In the genomic region with DNA sequence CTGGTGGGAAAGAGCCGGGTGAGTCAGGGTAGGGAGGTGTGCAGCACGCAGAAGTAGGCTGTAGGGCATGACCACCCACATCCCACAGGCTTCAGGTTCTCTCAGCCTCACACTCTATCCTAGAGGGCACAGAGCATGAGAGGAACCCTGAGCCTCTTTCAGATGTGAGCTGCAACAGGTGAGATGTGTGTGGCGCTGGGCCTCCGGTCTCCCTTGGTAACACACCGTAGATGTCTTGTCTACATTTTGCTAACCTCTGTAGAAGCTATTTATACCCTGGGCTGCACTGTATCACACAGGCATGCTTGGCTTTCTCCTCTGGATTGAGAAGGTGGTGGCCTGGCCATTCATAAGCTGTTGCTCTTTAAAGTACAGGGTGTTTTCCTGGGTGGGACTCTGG, we compare ENCODE assay signal across 26 mouse cellular contexts. TPM values are rescaled to one million over a fixed set of nuclear protein-coding genes. Genes with fewer than 3 reads are reported as not detected.
DNase-seq lines count a peak whose midpoint lies in the region; ATAC-seq and TF ChIP-seq lines count a peak whose summit lies in the region.
"Had no signal": no experiment of that assay in that cellular context is flagged by ENCODE, and none has a peak within 500 bp of the region (broad histone marks: within the 10 kb centered on the region; RNA-seq: fewer than 3 reads in every experiment).

No protein-coding gene starts in this region.

- TF ChIP-seq CTCF in gastrocnemius, adult 2 months (IDR thresholded peaks at IDR 0.05) = no peak

- H3K9ac ChIP-seq in heart, embryonic 14.5 days (ENCODE audit: low read length) = peak overlapping the region; percentile 34
- H3K9ac ChIP-seq in forebrain, embryonic 14.5 days (ENCODE audit: low read length) = no peak overlapping the region
- H3K9ac ChIP-seq: forebrain, embryonic 15.5 days; hindbrain, embryonic 13.5 days; liver, embryonic 15.5 days had no signal

- H3K27ac ChIP-seq in gastrocnemius, adult 2 months = peak overlapping the region; percentile 98
- H3K27ac ChIP-seq in heart, embryonic 14.5 days (replicated peaks in 1 of 2; ENCODE audit: control insufficient read depth in 1 of 2, insufficient read depth in 1 of 2, low read depth in 2 of 2, low read length in 2 of 2) = peak overlapping the region; percentile 92 to 96
- no peak overlapping the region for H3K27ac ChIP-seq in forebrain, embryonic 14.5 days (ENCODE audit: low read depth, low read length)
- H3K27ac ChIP-seq: forebrain, embryonic 15.5 days; liver, embryonic 15.5 days; stomach, postnatal 0 days had no signal

- intact Hi-C loops in gastrocnemius, adult 2 months (cut with DNase I) = loop anchor here (2.0 kb wide), 1 partner anchor 20 kb away; no protein-coding TSS in a partner anchor
- intact Hi-C loops in heart, postnatal 25 days (cut with DNase I) = loop anchor here (5.0 kb wide), 1 partner anchor 54 kb away; no protein-coding TSS in a partner anchor
- intact Hi-C loops in heart, postnatal 10 days (cut with DNase I) = loop anchor here (10.0 kb wide), 1 partner anchor 56 kb away; the partner anchor contains the start of genes Cript and Pigf

- peak; percentile 57 for DNase-seq in gastrocnemius, adult 2 months
- DNase-seq in gastrocnemius, postnatal 25 days = no peak
- DNase-seq in heart, postnatal 25 days (ENCODE audit: low spot score) = no peak
- DNase-seq in B cell, adult 2 months = peak; percentile 44
- DNase-seq in heart, postnatal 10 days = peak; percentile 41 to 45
- no peak for DNase-seq in forebrain, embryonic 14.5 days (ENCODE audit: low spot score)
- DNase-seq: adrenal gland, adult 2 months; cerebellum, adult 8-10 months; gastrocnemius, postnatal 36 days; kidney, adult 9 months; kidney, postnatal 25 days; midbrain, embryonic 14.5 days; right cerebral cortex, postnatal 14 days had no signal

- H3K4me2 ChIP-seq in heart, embryonic 14.5 days (ENCODE audit: low read length) = peak overlapping the region; percentile 55
- no peak overlapping the region for H3K4me2 ChIP-seq in forebrain, embryonic 14.5 days (ENCODE audit: low read length)
- H3K4me2 ChIP-seq: forebrain, embryonic 15.5 days; hindbrain, embryonic 13.5 days; liver, embryonic 15.5 days had no signal

- no peaks in the 10 kb centered on the region for H3K27me3 ChIP-seq in heart, embryonic 14.5 days (ENCODE audit: control insufficient read depth, insufficient read depth, low read length)
- H3K27me3 ChIP-seq in forebrain, embryonic 14.5 days (replicated peaks; ENCODE audit: control insufficient read depth, insufficient read depth, low read length) = no peaks in the 10 kb centered on the region
- H3K27me3 ChIP-seq: forebrain, embryonic 15.5 days; hindbrain, embryonic 13.5 days had no signal

- peaks cover 59% of the 10 kb centered on the region for H3K36me3 ChIP-seq in heart, embryonic 14.5 days (ENCODE audit: control insufficient read depth, insufficient read depth, low read length)
- 0 out of 2 replicates have a peak, but pooled peaks cover 5% of the 10 kb centered on the region for H3K36me3 ChIP-seq in forebrain, embryonic 14.5 days (ENCODE audit: control insufficient read depth, insufficient read depth, low read length)
- H3K36me3 ChIP-seq: forebrain, embryonic 15.5 days; liver, embryonic 15.5 days had no signal

- H3K4me3 ChIP-seq in gastrocnemius, adult 2 months = peak overlapping the region; percentile 34
- peak overlapping the region; percentile 0 to 10; a peak in 1 of 4 replicates for H3K4me3 ChIP-seq in heart, embryonic 14.5 days (ENCODE audit: control insufficient read depth in 1 of 2, insufficient read depth in 1 of 2, low read depth in 1 of 2, low read length in 2 of 2)
- H3K4me3 ChIP-seq in forebrain, embryonic 14.5 days (ENCODE audit: low read depth, low read length) = no peak overlapping the region
- H3K4me3 ChIP-seq: forebrain, embryonic 15.5 days; hindbrain, embryonic 13.5 days; liver, embryonic 15.5 days had no signal

- peaks cover 31 to 50% of the 10 kb centered on the region in 2 experiments for H3K4me1 ChIP-seq in heart, embryonic 14.5 days (ENCODE audit: control insufficient read depth in 2 of 2, insufficient read depth in 2 of 2, low read length in 2 of 2)
- H3K4me1 ChIP-seq in forebrain, embryonic 14.5 days (ENCODE audit: control insufficient read depth, insufficient read depth, low read length) = peaks cover 9% of the 10 kb centered on the region; the same call in 1 of the 2 replicates

- WGBS in heart, embryonic 14.5 days = 60% methylated on average over 5 of the region's 5 CpGs
- WGBS in forebrain, embryonic 14.5 days = 90% methylated on average over 5 of the region's 5 CpGs

- no peaks in the 10 kb centered on the region for H3K9me3 ChIP-seq in heart, embryonic 14.5 days (ENCODE audit: control insufficient read depth, low read length)
- H3K9me3 ChIP-seq in forebrain, embryonic 14.5 days (replicated peaks; ENCODE audit: control insufficient read depth, low read length) = no peaks in the 10 kb centered on the region
- H3K9me3 ChIP-seq: forebrain, embryonic 15.5 days; hindbrain, embryonic 13.5 days; liver, embryonic 15.5 days had no signal

- ATAC-seq in heart, embryonic 14.5 days (ENCODE audit: insufficient number of reproducible peaks, insufficient read depth, low FRiP score, low read depth) = no peak; the same call in 1 of the 2 replicates
- ATAC-seq in erythroblast, adult 5-6 weeks (replicated peaks; ENCODE audit: low FRiP score, poor library complexity, severe bottlenecking) = no peak
- no peak for ATAC-seq in forebrain, embryonic 14.5 days
- ATAC-seq: forebrain, embryonic 15.5 days; lung, postnatal 0 days had no signal

RNA-seq across cellular contexts. Expression of gene Rhoq, which starts 5.7 kb away (rescaled TPM):
- 100 to 1,000 TPM; 168 to 172 TPM for total RNA-seq in gastrocnemius, adult 2 months (2021)
- total RNA-seq in gastrocnemius, postnatal 25 days (2021) = 100 to 1,000 TPM; 197 to 201 TPM
- 28.0 and 33.5 TPM in 2 replicates for polyA plus RNA-seq in heart, embryonic 14.5 days (2014; fragmentation: Nextera tagmentation; extraction: Ambion mirVana)
- total RNA-seq in heart, postnatal 25 days (2021) = 100 to 1,000 TPM; 140 to 159 TPM
- 100 to 1,000 TPM; 168 to 176 TPM for total RNA-seq in heart, postnatal 10 days (2021)
- 1.7 and 2.5 TPM in 2 replicates for total RNA-seq in erythroblast, adult 5-6 weeks (2015; ENCODE audit: low replicate concordance)
- 2.5 and 7.2 TPM in 2 replicates for total RNA-seq in erythroblast, adult 5-6 weeks (2017; ENCODE audit: low replicate concordance)
- 5.2 and 6.2 TPM in 2 replicates for polyA plus RNA-seq in forebrain, embryonic 14.5 days (2014; fragmentation: Nextera tagmentation; extraction: Ambion mirVana)

RNA-seq across cellular contexts. Expression of gene Atp6v1e2, which starts 20.9 kb away (rescaled TPM):
- not detected for total RNA-seq in gastrocnemius, adult 2 months (2021)
- total RNA-seq in gastrocnemius, postnatal 25 days (2021) = not detected
- polyA plus RNA-seq in heart, embryonic 14.5 days (2014; fragmentation: Nextera tagmentation; extraction: Ambion mirVana) = not detected in 2 replicates
- not detected for total RNA-seq in heart, postnatal 25 days (2021)
- total RNA-seq in heart, postnatal 10 days (2021) = not detected
- not detected in 2 replicates for total RNA-seq in erythroblast, adult 5-6 weeks (2015; ENCODE audit: low replicate concordance)
- total RNA-seq in erythroblast, adult 5-6 weeks (2017; ENCODE audit: low replicate concordance) = not detected in 2 replicates
- polyA plus RNA-seq in forebrain, embryonic 14.5 days (2014; fragmentation: Nextera tagmentation; extraction: Ambion mirVana) = not detected in 2 replicates
- total RNA-seq: adrenal gland, adult 2 months; gastrocnemius, postnatal 36 days; layer of hippocampus, adult 8-10 months had no signal
- polyA plus RNA-seq: adrenal gland, adult 2 months; embryonic facial prominence, embryonic 11.5 days; forebrain, embryonic 15.5 days; hindbrain, embryonic 13.5 days; intestine, embryonic 14.5 days; limb, embryonic 14.5 days; liver, embryonic 15.5 days; lung, postnatal 0 days; midbrain, embryonic 14.5 days; neural tube, embryonic 14.5 days had no signal

RNA-seq across cellular contexts. Expression of gene Tmem247, which starts 51.4 kb away (rescaled TPM):
- not detected for total RNA-seq in gastrocnemius, adult 2 months (2021)
- not detected for total RNA-seq in gastrocnemius, postnatal 25 days (2021)
- polyA plus RNA-seq in heart, embryonic 14.5 days (2014; fragmentation: Nextera tagmentation; extraction: Ambion mirVana) = not detected in 2 replicates
- not detected for total RNA-seq in heart, postnatal 25 days (2021)
- total RNA-seq in heart, postnatal 10 days (2021) = not detected
- not detected in 2 replicates for total RNA-seq in erythroblast, adult 5-6 weeks (2015; ENCODE audit: low replicate concordance)
- total RNA-seq in erythroblast, adult 5-6 weeks (2017; ENCODE audit: low replicate concordance) = not detected in 2 replicates
- not detected in 2 replicates for polyA plus RNA-seq in forebrain, embryonic 14.5 days (2014; fragmentation: Nextera tagmentation; extraction: Ambion mirVana)
- total RNA-seq: adrenal gland, adult 2 months; gastrocnemius, postnatal 36 days; layer of hippocampus, adult 8-10 months; left cerebral cortex, postnatal 25 days had no signal
- polyA plus RNA-seq: adrenal gland, adult 2 months; embryonic facial prominence, embryonic 11.5 days; forebrain, embryonic 15.5 days; hindbrain, embryonic 13.5 days; intestine, embryonic 14.5 days; limb, embryonic 14.5 days; liver, embryonic 15.5 days; lung, postnatal 0 days; midbrain, embryonic 14.5 days; neural tube, embryonic 14.5 days; stomach, postnatal 0 days had no signal

RNA-seq across cellular contexts. Expression of gene Pigf, which starts 56.6 kb away (rescaled TPM):
- total RNA-seq in gastrocnemius, adult 2 months (2021) = 1 to 10 TPM; 2.2 to 2.7 TPM
- total RNA-seq in gastrocnemius, postnatal 25 days (2021) = 1 to 10 TPM; 1.6 to 1.8 TPM
- 12.5 and 16.4 TPM in 2 replicates for polyA plus RNA-seq in heart, embryonic 14.5 days (2014; fragmentation: Nextera tagmentation; extraction: Ambion mirVana)
- 1 to 10 TPM; 4.2 to 4.8 TPM for total RNA-seq in heart, postnatal 25 days (2021)
- total RNA-seq in heart, postnatal 10 days (2021) = 1 to 10 TPM; 4.7 to 6.4 TPM
- 11.7 TPM in 1 of 2 replicates, not detected in the other for total RNA-seq in erythroblast, adult 5-6 weeks (2015; ENCODE audit: low replicate concordance)
- total RNA-seq in erythroblast, adult 5-6 weeks (2017; ENCODE audit: low replicate concordance) = 0.42 and 6.1 TPM in 2 replicates
- 34.8 and 35.3 TPM in 2 replicates for polyA plus RNA-seq in forebrain, embryonic 14.5 days (2014; fragmentation: Nextera tagmentation; extraction: Ambion mirVana)

RNA-seq across cellular contexts. Expression of gene Cript, which starts 56.8 kb away (rescaled TPM):
- total RNA-seq in gastrocnemius, adult 2 months (2021) = 10 to 100 TPM; 46.1 to 51.7 TPM
- total RNA-seq in gastrocnemius, postnatal 25 days (2021) = 10 to 100 TPM; 38.5 to 41.4 TPM
- polyA plus RNA-seq in heart, embryonic 14.5 days (2014; fragmentation: Nextera tagmentation; extraction: Ambion mirVana) = 121 and 130 TPM in 2 replicates
- 10 to 100 TPM; 38.8 to 46.8 TPM for total RNA-seq in heart, postnatal 25 days (2021)
- total RNA-seq in heart, postnatal 10 days (2021) = 10 to 100 TPM; 49.5 to 49.6 TPM
- total RNA-seq in erythroblast, adult 5-6 weeks (2015; ENCODE audit: low replicate concordance) = 89.9 and 95.5 TPM in 2 replicates
- 51.6 and 60.5 TPM in 2 replicates for total RNA-seq in erythroblast, adult 5-6 weeks (2017; ENCODE audit: low replicate concordance)
- polyA plus RNA-seq in forebrain, embryonic 14.5 days (2014; fragmentation: Nextera tagmentation; extraction: Ambion mirVana) = 249 and 265 TPM in 2 replicates

Comparison
In these comparisons a context has a peak if more than half of its experiments do, and no peak if none do; other contexts are left out.
1. DNase-seq: peak in gastrocnemius, adult 2 months (single experiment), B cell, adult 2 months (2 of 2) and heart, postnatal 10 days (2 of 2); none in gastrocnemius, postnatal 25 days (single experiment), heart, postnatal 25 days (single experiment) and forebrain, embryonic 14.5 days (single experiment).
2. RNA of gene Rhoq, which starts 5.7 kb away (total RNA-seq): 197 to 201 TPM in gastrocnemius, postnatal 25 days, 168 to 176 TPM in heart, postnatal 10 days, 168 to 172 TPM in gastrocnemius, adult 2 months and 140 to 159 TPM in heart, postnatal 25 days; 1.7 to 7.2 TPM in erythroblast, adult 5-6 weeks; every median in the first group is over 10 times any median in the second.